Mouse (Mus musculus): Measurements from ENCODE around the gene Zfp648. TPM values are rescaled to one million over a fixed set of nuclear protein-coding genes. Genes with fewer than 3 reads are reported as not detected.

Zfp648 gene
- polyA plus RNA-seq, 1 experiment: not detected

DNA sequence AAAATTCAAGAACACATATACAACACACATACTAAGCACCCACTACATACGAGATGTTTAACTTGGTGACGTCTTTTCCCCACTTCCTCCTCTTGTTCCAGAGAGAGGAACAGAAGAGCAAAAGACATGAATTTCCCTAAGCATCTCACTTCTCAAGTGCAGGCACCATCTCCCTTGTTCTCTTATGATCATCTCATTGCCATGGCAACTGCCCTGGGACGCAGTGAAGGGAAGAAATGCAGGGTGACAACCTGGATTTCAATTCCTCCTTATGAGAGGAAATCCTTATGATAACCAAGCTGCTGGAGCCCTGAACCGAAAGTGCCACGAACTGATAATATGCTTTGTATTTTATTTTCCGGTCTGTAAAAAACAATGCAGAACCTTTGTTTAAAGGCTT is 33.3 kb upstream of the Zfp648 start:
- H3K27me3 ChIP-seq (ENCODE audit: control insufficient read depth, insufficient read depth, low read length, poor library complexity, severe bottlenecking): no peaks in the 10 kb centered on the region
- no peak overlapping the region for H3K27ac ChIP-seq (ENCODE audit: insufficient read depth, low read length)
- H3K4me3 ChIP-seq (ENCODE audit: low read depth, low read length): no peak overlapping the region
- H3K4me1 ChIP-seq (ENCODE audit: control insufficient read depth, insufficient read depth, low read length): no peaks in the 10 kb centered on the region
- H3K9ac ChIP-seq (ENCODE audit: low read depth, poor library complexity, severe bottlenecking): no peak overlapping the region
- TF ChIP-seq CTCF (IDR thresholded peaks at IDR 0.05; ENCODE audit: low read depth, low read length) (no peak), EP300 (IDR thresholded peaks at IDR 0.05; ENCODE audit: insufficient read depth, low read depth, low read length) (no peak), POLR2A (IDR thresholded peaks at IDR 0.05; ENCODE audit: insufficient read depth, low read length) (no peak)
- no peaks in the 10 kb centered on the region for H3K9me3 ChIP-seq (replicated peaks; ENCODE audit: control insufficient read depth, insufficient read depth, low read length, poor library complexity, severe bottlenecking)
- no peaks in the 10 kb centered on the region for H3K36me3 ChIP-seq (ENCODE audit: control insufficient read depth, insufficient read depth, low read length, poor library complexity, severe bottlenecking)

DNA sequence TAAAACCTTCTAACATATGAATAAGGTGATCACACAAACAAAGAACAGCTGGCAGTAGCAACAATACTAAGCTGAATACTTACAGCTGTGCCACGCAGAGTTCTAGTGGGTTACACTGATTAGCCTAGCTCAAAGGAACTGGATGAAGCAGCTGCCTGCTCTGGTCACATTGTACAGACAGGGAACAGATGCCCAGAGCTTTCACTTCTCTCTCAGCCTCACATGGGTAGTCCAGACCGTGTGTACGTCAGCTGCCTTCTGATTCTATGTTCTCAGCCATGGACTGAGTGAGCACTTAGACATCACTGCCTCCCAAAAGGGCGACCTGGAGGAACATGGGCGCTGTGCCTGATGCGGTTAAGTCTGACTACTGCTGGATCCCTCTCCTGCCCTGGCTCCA is 25.7 kb upstream of the Zfp648 start:
- Histone ChIP-seq H3K27me3 (ENCODE audit: control insufficient read depth, insufficient read depth, low read length, poor library complexity, severe bottlenecking) (no peaks in the 10 kb centered on the region), H3K27ac (ENCODE audit: insufficient read depth, low read length) (no peak overlapping the region), H3K4me1 (ENCODE audit: control insufficient read depth, insufficient read depth, low read length) (no peaks in the 10 kb centered on the region), H3K9ac (ENCODE audit: low read depth, poor library complexity, severe bottlenecking) (no peak overlapping the region), H3K9me3 (replicated peaks; ENCODE audit: control insufficient read depth, insufficient read depth, low read length, poor library complexity, severe bottlenecking) (no peaks in the 10 kb centered on the region), H3K36me3 (ENCODE audit: control insufficient read depth, insufficient read depth, low read length, poor library complexity, severe bottlenecking) (no peaks in the 10 kb centered on the region), H3K4me3 (ENCODE audit: low read depth, low read length) (no peak overlapping the region)
- no peak for TF ChIP-seq CTCF (IDR thresholded peaks at IDR 0.05; ENCODE audit: low read depth, low read length)
- no peak for TF ChIP-seq POLR2A (IDR thresholded peaks at IDR 0.05; ENCODE audit: insufficient read depth, low read length)
- no peak for TF ChIP-seq EP300 (IDR thresholded peaks at IDR 0.05; ENCODE audit: insufficient read depth, low read depth, low read length)

DNA sequence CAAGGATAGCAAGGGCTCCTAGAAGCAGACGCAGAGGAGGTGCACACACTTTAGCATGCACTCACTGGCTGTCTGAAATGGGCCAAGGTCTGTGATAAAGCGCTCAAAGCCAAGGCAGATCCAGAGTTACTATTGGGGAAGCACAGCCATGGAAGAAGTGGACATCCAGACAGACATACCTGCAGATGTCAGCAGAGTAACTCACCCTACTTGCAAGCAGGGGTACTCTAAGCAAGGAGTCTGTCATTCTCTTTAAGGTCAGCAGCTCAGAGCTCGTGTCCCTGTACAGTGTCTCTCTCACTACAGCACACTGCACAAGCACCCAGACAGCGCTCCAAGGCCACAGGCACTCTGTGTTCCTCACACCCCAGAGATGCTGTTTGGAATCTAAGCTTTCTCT is 23.2 kb upstream of the Zfp648 start:
- H3K4me1 ChIP-seq (ENCODE audit: control insufficient read depth, insufficient read depth, low read length): no peaks in the 10 kb centered on the region
- H3K9ac ChIP-seq (ENCODE audit: low read depth, poor library complexity, severe bottlenecking): no peak overlapping the region
- H3K27ac ChIP-seq (ENCODE audit: insufficient read depth, low read length): no peak overlapping the region
- no peaks in the 10 kb centered on the region for H3K9me3 ChIP-seq (replicated peaks; ENCODE audit: control insufficient read depth, insufficient read depth, low read length, poor library complexity, severe bottlenecking)
- no peak overlapping the region for H3K4me3 ChIP-seq (ENCODE audit: low read depth, low read length)
- H3K27me3 ChIP-seq (ENCODE audit: control insufficient read depth, insufficient read depth, low read length, poor library complexity, severe bottlenecking): no peaks in the 10 kb centered on the region
- TF ChIP-seq POLR2A (IDR thresholded peaks at IDR 0.05; ENCODE audit: insufficient read depth, low read length) (no peak), CTCF (IDR thresholded peaks at IDR 0.05; ENCODE audit: low read depth, low read length) (no peak), EP300 (IDR thresholded peaks at IDR 0.05; ENCODE audit: insufficient read depth, low read depth, low read length) (no peak)
- no peaks in the 10 kb centered on the region for H3K36me3 ChIP-seq (ENCODE audit: control insufficient read depth, insufficient read depth, low read length, poor library complexity, severe bottlenecking)

DNA sequence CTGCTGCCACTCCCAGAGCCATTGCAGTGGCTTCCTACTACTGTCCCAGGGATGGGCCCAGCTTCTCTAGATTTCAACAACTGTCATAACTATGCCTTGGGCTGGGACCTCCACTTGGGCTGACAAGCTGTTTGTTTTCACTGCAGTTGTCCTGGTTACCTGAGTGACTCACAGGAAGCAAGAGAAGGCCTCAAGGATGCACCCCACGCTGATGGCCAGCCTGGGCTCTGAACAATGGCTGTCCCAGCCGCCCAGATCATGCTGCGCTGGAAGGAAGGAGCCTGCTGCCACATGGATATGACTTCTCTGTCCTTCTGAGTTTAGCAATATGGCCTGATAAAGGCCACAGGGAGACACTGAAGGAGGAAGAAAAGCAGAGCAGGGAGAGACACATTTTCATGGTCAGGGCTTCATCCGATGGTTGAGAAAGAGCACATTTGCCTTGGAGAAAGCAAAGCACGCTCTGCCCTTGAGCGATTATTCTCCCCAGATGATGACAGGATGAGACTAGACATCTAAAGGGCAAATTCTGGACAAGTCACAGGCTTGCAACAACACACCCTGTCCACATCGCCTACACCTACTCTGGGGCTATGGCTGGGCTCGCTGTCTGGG is 22.3 kb upstream of the Zfp648 start:
- no peak overlapping the region for H3K27ac ChIP-seq (ENCODE audit: insufficient read depth, low read length)
- no peaks in the 10 kb centered on the region for H3K27me3 ChIP-seq (ENCODE audit: control insufficient read depth, insufficient read depth, low read length, poor library complexity, severe bottlenecking)
- H3K4me3 ChIP-seq (ENCODE audit: low read depth, low read length): no peak overlapping the region
- H3K9me3 ChIP-seq (replicated peaks; ENCODE audit: control insufficient read depth, insufficient read depth, low read length, poor library complexity, severe bottlenecking): no peaks in the 10 kb centered on the region
- TF ChIP-seq POLR2A (IDR thresholded peaks at IDR 0.05; ENCODE audit: insufficient read depth, low read length): no peak
- no peak for TF ChIP-seq EP300 (IDR thresholded peaks at IDR 0.05; ENCODE audit: insufficient read depth, low read depth, low read length)
- TF ChIP-seq CTCF (IDR thresholded peaks at IDR 0.05; ENCODE audit: low read depth, low read length): no peak
- no peak overlapping the region for H3K9ac ChIP-seq (ENCODE audit: low read depth, poor library complexity, severe bottlenecking)
- H3K4me1 ChIP-seq (ENCODE audit: control insufficient read depth, insufficient read depth, low read length): no peaks in the 10 kb centered on the region
- no peaks in the 10 kb centered on the region for H3K36me3 ChIP-seq (ENCODE audit: control insufficient read depth, insufficient read depth, low read length, poor library complexity, severe bottlenecking)

DNA sequence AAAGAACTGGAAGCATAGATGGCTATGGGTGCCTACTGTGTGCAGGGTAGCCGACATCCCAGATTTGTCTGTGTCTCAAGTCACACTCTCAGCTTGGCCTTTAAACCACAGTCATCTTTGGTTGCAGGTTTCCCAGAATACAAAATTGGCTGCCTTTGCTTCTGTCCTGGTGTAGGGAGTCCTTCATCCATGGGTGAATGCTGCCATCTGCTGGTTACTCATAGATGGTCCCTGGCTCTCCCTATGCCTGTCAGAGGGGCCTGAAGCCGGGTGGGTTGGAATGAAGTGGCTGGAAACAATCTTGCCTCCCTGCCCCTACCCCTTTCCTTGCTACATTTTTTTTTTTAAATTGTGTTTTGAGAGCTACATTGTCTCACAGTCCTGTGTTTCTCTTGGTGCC is 20.0 kb upstream of the Zfp648 start:
- Histone ChIP-seq H3K9me3 (replicated peaks; ENCODE audit: control insufficient read depth, insufficient read depth, low read length, poor library complexity, severe bottlenecking) (no peaks in the 10 kb centered on the region), H3K4me3 (ENCODE audit: low read depth, low read length) (no peak overlapping the region), H3K27ac (ENCODE audit: insufficient read depth, low read length) (no peak overlapping the region), H3K4me1 (ENCODE audit: control insufficient read depth, insufficient read depth, low read length) (no peaks in the 10 kb centered on the region), H3K27me3 (ENCODE audit: control insufficient read depth, insufficient read depth, low read length, poor library complexity, severe bottlenecking) (no peaks in the 10 kb centered on the region), H3K9ac (ENCODE audit: low read depth, poor library complexity, severe bottlenecking) (no peak overlapping the region), H3K36me3 (ENCODE audit: control insufficient read depth, insufficient read depth, low read length, poor library complexity, severe bottlenecking) (no peaks in the 10 kb centered on the region)
- TF ChIP-seq EP300 (IDR thresholded peaks at IDR 0.05; ENCODE audit: insufficient read depth, low read depth, low read length): no peak
- peak; percentile 70 for TF ChIP-seq CTCF (IDR thresholded peaks at IDR 0.05; ENCODE audit: low read depth, low read length)
- no peak for TF ChIP-seq POLR2A (IDR thresholded peaks at IDR 0.05; ENCODE audit: insufficient read depth, low read length)

DNA sequence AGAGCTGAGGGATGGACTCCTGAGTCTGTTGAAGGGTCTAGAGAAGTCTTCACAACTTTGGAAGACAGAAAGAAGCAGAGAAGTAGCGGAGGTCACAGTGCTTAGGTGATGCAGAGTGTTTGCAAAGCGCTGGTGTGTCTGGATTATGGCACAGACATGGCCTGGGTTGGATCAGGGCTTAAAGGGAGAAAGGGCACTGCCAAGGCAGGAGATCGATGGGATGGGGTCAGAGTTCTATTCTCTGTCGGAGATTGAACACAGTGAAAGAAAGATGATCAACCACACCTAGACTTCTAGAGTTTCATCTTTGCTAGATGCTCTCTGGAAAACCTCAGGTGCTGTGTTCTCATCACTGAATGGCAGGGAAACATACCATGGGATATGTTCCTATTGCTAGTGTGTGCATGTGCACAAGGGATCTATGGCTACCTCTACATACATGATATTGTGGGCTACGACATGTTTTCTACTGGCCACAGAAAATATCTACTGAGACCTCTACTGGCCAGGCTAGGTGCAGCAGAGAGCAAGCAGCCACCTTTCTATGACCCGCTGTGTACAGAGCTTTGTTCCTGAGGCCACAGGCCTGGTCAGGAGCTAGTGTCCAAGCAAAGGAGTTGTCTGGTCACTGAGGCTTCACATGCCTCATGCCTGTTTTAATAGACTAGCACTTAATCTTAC is 18.5 kb upstream of the Zfp648 start:
- Histone ChIP-seq H3K36me3 (ENCODE audit: control insufficient read depth, insufficient read depth, low read length, poor library complexity, severe bottlenecking) (no peaks in the 10 kb centered on the region), H3K9ac (ENCODE audit: low read depth, poor library complexity, severe bottlenecking) (no peak overlapping the region), H3K4me1 (ENCODE audit: control insufficient read depth, insufficient read depth, low read length) (no peaks in the 10 kb centered on the region), H3K4me3 (ENCODE audit: low read depth, low read length) (no peak overlapping the region), H3K9me3 (replicated peaks; ENCODE audit: control insufficient read depth, insufficient read depth, low read length, poor library complexity, severe bottlenecking) (no peaks in the 10 kb centered on the region), H3K27ac (ENCODE audit: insufficient read depth, low read length) (no peak overlapping the region), H3K27me3 (ENCODE audit: control insufficient read depth, insufficient read depth, low read length, poor library complexity, severe bottlenecking) (no peaks in the 10 kb centered on the region)
- no peak for TF ChIP-seq POLR2A (IDR thresholded peaks at IDR 0.05; ENCODE audit: insufficient read depth, low read length)
- peak; percentile 43 for TF ChIP-seq CTCF (IDR thresholded peaks at IDR 0.05; ENCODE audit: low read depth, low read length)
- no peak for TF ChIP-seq EP300 (IDR thresholded peaks at IDR 0.05; ENCODE audit: insufficient read depth, low read depth, low read length)

Measured in ES-Bruce4 (cell line).